Mouse (Mus musculus): Measurements from ENCODE around the gene Usp4. TPM values are rescaled to one million over a fixed set of nuclear protein-coding genes. Genes with fewer than 3 reads are reported as not detected.

Gene Usp4
- polyA plus RNA-seq, 1 experiment from 2014 or later: 127 TPM

DNA sequence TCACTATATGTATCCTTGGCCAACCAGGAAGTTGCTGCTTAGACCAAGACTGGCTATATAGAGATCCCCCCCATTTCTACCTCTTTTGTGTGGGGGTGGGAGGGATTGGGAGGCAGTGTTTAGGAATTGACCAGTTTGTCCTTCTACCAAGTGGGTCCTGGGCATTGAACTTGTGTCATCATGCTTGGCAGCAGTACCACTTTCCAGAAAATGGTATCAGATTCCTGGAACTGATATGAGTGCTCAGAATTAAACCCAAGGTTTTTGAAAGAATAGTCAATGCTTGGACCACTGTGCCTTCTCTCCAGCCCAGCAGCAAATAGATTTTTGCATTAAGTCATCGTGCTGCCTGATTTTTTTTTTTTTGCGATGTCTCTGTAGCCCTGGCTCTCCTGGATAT, 21.8 kb upstream of the Usp4 start:
- peaks cover 97% of the 10 kb centered on the region for H3K36me3 ChIP-seq (replicated peaks)
- H3K27ac ChIP-seq (replicated peaks): no peak overlapping the region
- WGBS: 95% methylated on average over 2 of the region's 2 CpGs
- no peaks in the 10 kb centered on the region for H3K27me3 ChIP-seq (replicated peaks; ENCODE audit: low read depth, poor library complexity, severe bottlenecking)
- H3K4me1 ChIP-seq: no peaks in the 10 kb centered on the region
- no peak for DNase-seq (ENCODE audit: low spot score)
- no peaks in the 10 kb centered on the region for H3K9me3 ChIP-seq
- no peak overlapping the region for H3K4me3 ChIP-seq

DNA sequence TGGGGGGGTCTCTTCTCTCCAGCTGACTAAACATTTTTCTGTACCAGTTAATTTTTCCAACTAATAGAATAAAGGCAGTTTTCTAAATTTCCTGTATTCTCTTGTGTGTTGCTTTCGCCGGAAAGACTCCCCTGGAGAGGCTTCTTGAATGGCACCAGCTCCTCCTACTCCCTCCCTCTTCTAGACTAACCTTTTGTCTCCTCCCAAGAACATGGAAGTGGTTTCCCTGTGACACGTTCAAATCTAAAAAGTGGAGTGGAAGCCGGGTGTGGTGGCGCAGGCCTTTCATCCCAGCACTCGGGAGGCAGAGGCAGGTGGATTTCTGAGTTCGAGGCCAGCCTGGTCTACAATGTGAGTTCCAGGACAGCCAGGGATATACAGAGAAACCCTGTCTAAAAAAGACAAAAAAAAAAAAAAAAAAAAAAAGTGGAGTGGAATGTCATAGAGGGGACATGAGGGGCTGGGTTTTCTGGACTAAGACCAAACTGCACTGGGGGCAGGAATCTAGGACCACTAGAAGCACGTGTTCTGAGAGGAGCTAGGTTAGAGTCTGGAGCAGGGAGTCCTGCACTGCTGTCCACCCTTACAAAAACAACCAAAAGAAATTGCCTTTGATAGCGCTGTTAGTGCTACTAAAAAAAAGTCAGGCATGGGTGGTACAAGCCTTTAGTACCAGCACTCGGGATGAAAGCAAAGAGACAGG, 9.7 kb upstream of the Usp4 start:
- no peaks in the 10 kb centered on the region for H3K9me3 ChIP-seq
- peak overlapping the region; percentile 97 for H3K27ac ChIP-seq (replicated peaks)
- H3K27me3 ChIP-seq (replicated peaks; ENCODE audit: low read depth, poor library complexity, severe bottlenecking): no peaks in the 10 kb centered on the region
- no peak for DNase-seq (ENCODE audit: low spot score)
- peak overlapping the region; percentile 94 for H3K4me3 ChIP-seq
- H3K4me1 ChIP-seq: peaks cover 40% of the 10 kb centered on the region
- peaks cover 52% of the 10 kb centered on the region for H3K36me3 ChIP-seq (replicated peaks)
- 71% methylated on average over 10 of the region's 10 CpGs for WGBS

GRCm38 (mm10) chr9:108338551-108338885, 9.1 kb upstream of the Usp4 start:
- WGBS: 21% methylated on average over 6 of the region's 6 CpGs
- H3K27me3 ChIP-seq (replicated peaks; ENCODE audit: low read depth, poor library complexity, severe bottlenecking): no peaks in the 10 kb centered on the region
- peak overlapping the region; percentile 94 for H3K4me3 ChIP-seq
- H3K4me1 ChIP-seq: peaks cover 40% of the 10 kb centered on the region
- no peaks in the 10 kb centered on the region for H3K9me3 ChIP-seq
- peak; percentile 24 for DNase-seq (ENCODE audit: low spot score)
- peaks cover 47% of the 10 kb centered on the region for H3K36me3 ChIP-seq (replicated peaks)
- H3K27ac ChIP-seq (replicated peaks): peak overlapping the region; percentile 97

DNA sequence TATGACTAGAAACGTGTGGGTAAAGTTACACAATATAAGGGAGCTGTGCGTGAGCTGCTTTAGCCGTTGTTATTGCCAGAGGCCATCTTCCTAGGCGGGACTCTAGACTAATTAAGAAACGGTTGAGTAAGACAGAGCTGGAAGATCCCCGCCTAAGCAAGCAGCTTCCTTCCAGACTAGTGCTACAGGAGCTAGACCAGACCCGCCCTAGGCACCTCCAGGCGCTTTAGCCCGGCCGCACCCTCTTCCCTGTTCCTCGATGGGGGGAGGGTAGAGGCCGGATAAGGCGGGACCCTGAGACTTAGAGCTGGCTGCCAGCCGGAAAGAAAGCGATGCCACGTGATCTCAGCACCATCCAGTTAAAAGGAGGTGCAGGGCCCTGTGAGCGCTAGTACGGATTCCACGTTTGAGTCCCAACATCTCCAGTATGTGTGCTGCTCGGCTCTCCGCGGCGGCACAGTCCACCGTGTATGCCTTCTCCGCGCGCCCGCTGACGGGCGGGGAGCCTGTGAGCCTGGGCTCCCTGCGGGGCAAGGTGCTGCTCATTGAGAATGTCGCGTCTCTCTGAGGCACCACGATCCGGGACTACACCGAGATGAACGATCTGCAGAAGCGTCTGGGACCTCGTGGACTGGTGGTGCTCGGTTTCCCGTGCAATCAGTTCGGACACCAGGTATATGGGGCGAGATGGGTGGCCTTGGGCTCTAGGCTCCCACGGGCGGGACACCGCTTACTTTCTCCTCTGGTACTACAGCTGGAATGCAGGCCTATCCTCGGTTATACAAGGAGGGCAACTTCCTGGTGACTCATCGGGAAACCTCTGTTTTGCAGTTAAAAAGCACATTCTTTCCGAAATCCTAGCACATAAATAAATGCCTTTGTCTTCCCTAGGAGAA, 8.5 kb upstream of the Usp4 start, which contains the start of gene Gpx1:
TSS of gene Gpx1 (plus strand) at position 18 of the 896 bp plus-strand sequence.
- H3K36me3 ChIP-seq (replicated peaks): peaks cover 41% of the 10 kb centered on the region
- under 1% methylated on average over 49 of the region's 49 CpGs for WGBS
- H3K27me3 ChIP-seq (replicated peaks; ENCODE audit: low read depth, poor library complexity, severe bottlenecking): no peaks in the 10 kb centered on the region
- peak within 1 kb of the TSS; percentile 97 for H3K27ac ChIP-seq (replicated peaks)
- no peaks in the 10 kb centered on the region for H3K9me3 ChIP-seq
- peaks cover 40% of the 10 kb centered on the region for H3K4me1 ChIP-seq
- peak within 1 kb of the TSS; percentile 94 for H3K4me3 ChIP-seq
- peak; percentile 94 for DNase-seq (ENCODE audit: low spot score)

DNA sequence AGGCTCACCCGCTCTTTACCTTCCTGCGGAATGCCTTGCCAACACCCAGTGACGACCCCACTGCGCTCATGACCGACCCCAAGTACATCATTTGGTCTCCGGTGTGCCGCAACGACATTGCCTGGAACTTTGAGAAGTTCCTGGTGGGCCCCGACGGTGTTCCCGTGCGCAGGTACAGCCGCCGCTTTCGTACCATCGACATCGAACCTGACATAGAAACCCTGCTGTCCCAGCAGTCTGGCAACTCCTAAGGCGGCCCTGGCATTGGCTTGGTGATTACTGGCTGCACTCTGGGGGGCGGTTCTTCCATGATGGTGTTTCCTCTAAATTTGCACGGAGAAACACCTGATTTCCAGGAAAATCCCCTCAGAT, 7.8 kb upstream of the Usp4 start:
- Histone ChIP-seq H3K9me3 (no peaks in the 10 kb centered on the region), H3K27ac (replicated peaks) (peak overlapping the region; percentile 97), H3K36me3 (replicated peaks) (peaks cover 34% of the 10 kb centered on the region), H3K4me1 (peaks cover 40% of the 10 kb centered on the region), H3K27me3 (replicated peaks; ENCODE audit: low read depth, poor library complexity, severe bottlenecking) (no peaks in the 10 kb centered on the region), H3K4me3 (peak overlapping the region; percentile 94)
- peak; percentile 28 for DNase-seq (ENCODE audit: low spot score)
- 15% methylated on average over 20 of the region's 20 CpGs for WGBS

DNA sequence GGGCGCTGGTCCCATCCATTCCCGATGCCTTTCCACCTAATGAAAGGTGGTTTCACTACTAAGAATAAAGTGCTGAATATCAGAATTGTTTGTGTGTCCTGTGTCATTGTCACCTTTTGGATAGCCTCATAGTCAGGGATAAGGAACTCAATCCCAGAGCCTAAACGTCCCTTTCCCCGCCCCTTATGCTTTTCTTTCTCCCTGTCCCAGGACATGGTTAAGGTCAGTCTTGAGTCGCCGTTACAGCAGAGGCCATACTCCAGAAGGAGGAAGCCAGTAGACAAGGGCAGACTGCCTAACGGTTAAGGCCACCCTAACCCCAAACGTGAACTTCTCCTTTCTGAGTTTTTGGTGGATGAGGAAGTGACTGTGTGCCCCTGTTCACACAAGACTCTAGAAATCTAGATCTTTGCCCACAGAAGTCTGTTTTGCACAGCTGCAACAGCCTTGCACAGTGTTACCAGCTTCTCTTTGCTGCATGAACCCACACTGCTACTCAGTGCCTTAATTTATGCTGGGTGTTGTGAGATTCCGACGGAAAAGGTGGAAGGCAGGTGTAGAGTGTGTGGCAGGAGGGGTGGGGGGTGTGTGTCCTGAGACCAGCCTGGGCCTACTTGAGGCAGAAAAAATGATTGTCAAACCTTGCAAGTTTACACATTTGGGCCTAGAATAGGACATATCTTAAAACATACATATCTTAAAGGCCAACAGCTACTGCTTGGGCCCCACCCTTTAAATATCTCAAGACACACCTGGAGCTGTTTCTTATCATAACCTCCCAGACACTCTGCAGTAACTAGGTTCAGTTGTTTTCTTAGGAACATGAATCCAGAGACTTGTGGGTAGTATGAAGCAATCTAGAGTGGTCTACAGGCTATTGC, 7.2 kb upstream of the Usp4 start:
- peak overlapping the region; percentile 94 for H3K4me3 ChIP-seq
- H3K4me1 ChIP-seq: peaks cover 40% of the 10 kb centered on the region
- H3K36me3 ChIP-seq (replicated peaks): peaks cover 27% of the 10 kb centered on the region
- H3K9me3 ChIP-seq: no peaks in the 10 kb centered on the region
- WGBS: 69% methylated on average over 10 of the region's 10 CpGs
- no peaks in the 10 kb centered on the region for H3K27me3 ChIP-seq (replicated peaks; ENCODE audit: low read depth, poor library complexity, severe bottlenecking)
- no peak for DNase-seq (ENCODE audit: low spot score)
- peak overlapping the region; percentile 97 for H3K27ac ChIP-seq (replicated peaks)

GRCm38 (mm10) chr9:108341139-108341475, 6.5 kb upstream of the Usp4 start:
- Histone ChIP-seq H3K4me1 (peaks cover 40% of the 10 kb centered on the region), H3K36me3 (replicated peaks) (peaks cover 21% of the 10 kb centered on the region), H3K4me3 (peak overlapping the region; percentile 94; the same call in 1 of the 2 replicates), H3K9me3 (no peaks in the 10 kb centered on the region), H3K27ac (replicated peaks) (no peak overlapping the region; the same call in 1 of the 2 replicates), H3K27me3 (replicated peaks; ENCODE audit: low read depth, poor library complexity, severe bottlenecking) (no peaks in the 10 kb centered on the region)
- WGBS: 87% methylated on average over 5 of the region's 5 CpGs
- DNase-seq (ENCODE audit: low spot score): no peak

DNA sequence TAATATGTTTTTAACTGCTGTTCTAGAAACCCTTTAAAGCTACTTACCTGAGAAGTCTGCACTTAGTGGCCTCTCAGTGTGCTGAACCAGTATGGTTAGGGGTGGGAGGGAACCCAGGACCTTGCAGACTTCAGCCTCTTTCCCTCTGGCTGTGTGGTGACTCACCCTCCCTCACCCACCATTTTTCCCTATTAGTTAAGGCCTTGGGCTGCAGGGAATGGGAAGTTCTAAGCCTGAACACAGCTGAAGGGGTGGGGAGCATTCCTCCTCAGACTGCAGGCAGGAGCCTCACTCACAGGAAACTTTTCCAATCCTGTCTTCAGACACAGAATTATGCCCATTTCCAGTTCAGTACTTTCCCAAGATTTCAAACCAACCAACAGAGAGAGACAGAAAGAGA, 5.9 kb upstream of the Usp4 start:
- no peaks in the 10 kb centered on the region for H3K9me3 ChIP-seq
- H3K4me1 ChIP-seq: peaks cover 42% of the 10 kb centered on the region
- H3K4me3 ChIP-seq: no peak overlapping the region
- DNase-seq (ENCODE audit: low spot score): no peak
- peak overlapping the region; percentile 51; the same call in 1 of the 2 replicates for H3K27ac ChIP-seq (replicated peaks)
- peaks cover 17% of the 10 kb centered on the region for H3K36me3 ChIP-seq (replicated peaks)
- no peaks in the 10 kb centered on the region for H3K27me3 ChIP-seq (replicated peaks; ENCODE audit: low read depth, poor library complexity, severe bottlenecking)

DNA sequence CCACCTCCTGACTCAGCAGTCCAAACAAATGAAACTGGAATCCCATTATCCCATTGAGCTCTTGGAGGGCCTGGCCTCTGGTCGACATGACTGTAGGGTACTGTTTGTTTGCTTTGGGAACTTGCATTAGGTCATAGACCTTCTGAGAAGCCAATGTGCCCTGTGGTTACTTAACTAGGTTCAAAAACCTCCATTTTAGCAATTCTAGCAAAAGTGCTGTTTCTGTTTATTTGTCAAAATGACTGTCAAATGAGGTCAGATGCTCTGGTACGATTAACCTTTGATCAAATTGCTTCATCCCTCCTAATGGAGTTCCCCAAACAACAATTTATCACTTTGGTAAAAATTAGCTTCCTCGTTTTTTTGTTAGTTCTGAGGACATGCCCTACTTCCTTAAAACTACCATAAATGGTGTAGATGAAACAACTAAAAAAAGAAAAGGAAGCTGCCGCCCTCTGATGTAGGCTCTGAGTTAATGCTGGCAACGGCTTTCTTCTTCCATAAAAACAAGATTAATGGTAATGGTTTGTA, 5.3 kb upstream of the Usp4 start:
- DNase-seq (ENCODE audit: low spot score): no peak
- peaks cover 17% of the 10 kb centered on the region for H3K36me3 ChIP-seq (replicated peaks)
- H3K27ac ChIP-seq (replicated peaks): no peak overlapping the region
- WGBS: 57% methylated on average over 5 of the region's 5 CpGs
- H3K4me3 ChIP-seq: no peak overlapping the region
- H3K27me3 ChIP-seq (replicated peaks; ENCODE audit: low read depth, poor library complexity, severe bottlenecking): no peaks in the 10 kb centered on the region
- H3K4me1 ChIP-seq: peaks cover 48% of the 10 kb centered on the region
- H3K9me3 ChIP-seq: no peaks in the 10 kb centered on the region

DNA sequence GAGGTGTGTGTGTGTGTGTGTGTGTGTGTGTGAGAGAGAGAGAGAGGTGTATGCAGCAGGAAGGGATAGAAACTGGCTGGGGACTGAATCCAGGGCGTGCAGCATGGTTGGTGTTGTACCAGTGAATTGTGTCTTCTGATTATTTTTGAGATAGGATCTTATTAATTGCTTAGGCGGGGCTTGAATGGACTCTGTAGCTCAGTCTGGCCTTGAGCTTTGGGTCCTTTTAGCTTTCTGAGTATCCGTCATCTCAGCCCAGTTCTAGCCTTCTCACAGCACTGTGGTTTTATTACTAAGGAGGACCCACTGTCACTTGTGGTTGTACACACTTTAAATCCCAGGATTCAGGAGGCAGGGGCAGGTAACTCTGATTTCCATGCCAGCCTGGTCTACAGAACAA, 4.3 kb upstream of the Usp4 start:
- DNase-seq (ENCODE audit: low spot score): no peak
- Histone ChIP-seq H3K36me3 (replicated peaks) (peaks cover 9% of the 10 kb centered on the region), H3K9me3 (no peaks in the 10 kb centered on the region), H3K4me1 (peaks cover 44% of the 10 kb centered on the region), H3K4me3 (no peak overlapping the region), H3K27ac (replicated peaks) (no peak overlapping the region; the same call in 1 of the 2 replicates), H3K27me3 (replicated peaks; ENCODE audit: low read depth, poor library complexity, severe bottlenecking) (no peaks in the 10 kb centered on the region)
- 83% methylated on average over 3 of the region's 3 CpGs for WGBS

DNA sequence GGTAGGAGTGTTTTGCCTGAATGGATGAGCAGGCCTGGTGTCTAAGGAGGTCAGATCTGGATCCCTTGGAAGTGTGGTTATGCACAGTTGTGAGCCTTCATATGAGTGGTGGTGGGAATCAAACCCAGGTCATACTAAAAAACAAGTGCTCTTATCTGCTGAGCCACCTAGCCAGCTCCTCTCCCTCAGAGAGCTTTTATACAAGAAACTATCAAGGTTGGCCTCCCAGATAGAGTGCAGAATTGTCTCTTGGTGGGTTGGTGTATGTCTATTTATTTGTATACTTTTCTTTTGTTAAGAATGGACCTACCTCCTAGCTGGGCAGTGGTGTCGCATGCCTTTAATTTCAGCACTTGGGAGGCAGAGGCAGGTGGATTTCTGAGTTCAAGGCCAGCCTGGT, 3.8 kb upstream of the Usp4 start:
- no peaks in the 10 kb centered on the region for H3K9me3 ChIP-seq
- 100% methylated on average over 1 of the region's 1 CpGs for WGBS
- DNase-seq (ENCODE audit: low spot score): no peak
- peaks cover 44% of the 10 kb centered on the region for H3K4me1 ChIP-seq
- no peaks in the 10 kb centered on the region for H3K27me3 ChIP-seq (replicated peaks; ENCODE audit: low read depth, poor library complexity, severe bottlenecking)
- H3K36me3 ChIP-seq (replicated peaks): peaks cover 9% of the 10 kb centered on the region
- no peak overlapping the region for H3K27ac ChIP-seq (replicated peaks)
- H3K4me3 ChIP-seq: no peak overlapping the region

DNA sequence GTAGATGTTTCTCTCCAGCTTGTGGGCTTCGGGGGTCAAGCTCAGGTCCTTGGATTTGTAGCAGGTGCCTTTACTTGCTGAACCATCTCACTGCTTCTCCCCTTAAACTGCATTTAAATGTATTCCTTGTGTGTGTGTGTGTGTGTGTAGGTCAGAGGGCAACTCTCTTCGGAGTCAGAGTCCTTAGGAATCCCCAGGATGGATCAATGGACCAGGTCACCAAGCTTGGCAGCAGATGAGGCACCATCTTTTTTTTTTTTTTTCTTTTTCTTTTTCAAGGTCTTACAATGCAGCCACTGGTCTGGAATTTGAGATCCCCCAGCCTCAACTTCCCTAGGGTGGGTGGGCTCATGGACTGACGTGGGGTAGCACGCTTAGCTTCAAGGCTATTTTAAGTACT, 3.2 kb upstream of the Usp4 start:
- WGBS: 82% methylated on average over 4 of the region's 4 CpGs
- DNase-seq (ENCODE audit: low spot score): no peak

More for the DNA sequence above, 3.2 kb upstream of the Usp4 start:
- no peaks in the 10 kb centered on the region for H3K27me3 ChIP-seq (replicated peaks; ENCODE audit: low read depth, poor library complexity, severe bottlenecking)
- peaks cover 48% of the 10 kb centered on the region for H3K4me1 ChIP-seq
- H3K27ac ChIP-seq (replicated peaks): no peak overlapping the region
- no peak overlapping the region for H3K4me3 ChIP-seq
- peaks cover 11% of the 10 kb centered on the region for H3K36me3 ChIP-seq (replicated peaks)
- H3K9me3 ChIP-seq: no peaks in the 10 kb centered on the region
